Mouse (Mus musculus) gonadal fat pad, adult 2 months (tissue): Measurements from ENCODE around the gene Tbc1d2b. TPM values are rescaled to one million over a fixed set of nuclear protein-coding genes. Genes with fewer than 3 reads are reported as not detected.
A peak's percentile ranks its signal among the peaks of the same experiment; 100 is the strongest.

Experiments used
- DNase-seq: peaks from one replicate; pipeline ENCODE4 v3.0.0-alpha.2; 2012; ENCODE audit warnings: low read depth
- polyA plus RNA-seq: library from polyadenylated mRNA; depleted of rRNA; stranded (reverse); fragments of >200 nt; gene quantifications from 2 replicates; pipeline ENCODE4 v1.2.3, GENCODE M21; 2012

Tbc1d2b gene
- polyA plus RNA-seq, 1 experiment, result 27.9 TPM

DNA sequence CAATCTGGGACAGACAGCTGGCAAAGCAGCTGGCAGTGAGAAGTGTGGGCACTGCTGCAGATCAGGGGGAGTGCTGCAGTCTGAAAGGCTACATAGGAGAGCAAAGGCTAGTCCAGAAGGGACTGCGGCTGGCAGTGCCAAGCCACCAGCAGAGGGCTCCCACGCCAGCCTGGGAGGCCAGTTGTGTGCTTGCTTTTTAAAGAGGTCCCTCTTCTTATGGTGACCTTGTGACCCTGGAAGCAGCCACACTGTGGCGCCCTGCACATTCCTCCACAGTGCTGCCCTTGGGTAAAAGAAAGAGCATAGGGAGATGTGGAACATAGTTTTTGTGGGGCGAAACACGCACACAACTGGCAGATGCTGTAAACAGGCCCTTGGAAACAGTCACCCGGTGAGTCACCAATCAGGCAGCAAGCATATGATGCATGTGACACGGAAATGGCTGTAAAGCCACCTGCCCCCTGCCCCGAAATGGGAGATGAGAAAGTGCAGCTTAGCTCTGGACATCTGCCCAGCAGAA lies 66.1 kb downstream of the Tbc1d2b start:
- DNase-seq, result no peak

DNA sequence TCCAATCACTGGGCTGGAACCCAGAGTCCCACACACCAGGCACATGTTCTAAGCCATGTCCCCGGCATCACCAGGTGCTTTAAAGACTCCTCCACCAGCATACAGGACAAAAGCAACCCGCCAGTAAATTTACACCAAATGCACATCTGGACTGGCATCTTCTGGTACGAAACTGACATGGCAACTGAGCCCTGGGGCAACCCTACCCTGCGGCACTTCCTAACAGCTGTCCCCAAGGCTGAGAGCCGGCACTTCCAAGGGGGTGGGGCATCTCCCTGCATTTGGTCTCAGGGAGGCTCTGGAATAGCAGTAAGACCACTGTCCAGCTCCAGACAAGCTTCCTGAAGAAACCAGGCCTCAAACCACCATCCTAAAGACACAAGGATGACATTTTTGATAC lies 67.4 kb downstream of the Tbc1d2b start:
- no peak for DNase-seq

DNA sequence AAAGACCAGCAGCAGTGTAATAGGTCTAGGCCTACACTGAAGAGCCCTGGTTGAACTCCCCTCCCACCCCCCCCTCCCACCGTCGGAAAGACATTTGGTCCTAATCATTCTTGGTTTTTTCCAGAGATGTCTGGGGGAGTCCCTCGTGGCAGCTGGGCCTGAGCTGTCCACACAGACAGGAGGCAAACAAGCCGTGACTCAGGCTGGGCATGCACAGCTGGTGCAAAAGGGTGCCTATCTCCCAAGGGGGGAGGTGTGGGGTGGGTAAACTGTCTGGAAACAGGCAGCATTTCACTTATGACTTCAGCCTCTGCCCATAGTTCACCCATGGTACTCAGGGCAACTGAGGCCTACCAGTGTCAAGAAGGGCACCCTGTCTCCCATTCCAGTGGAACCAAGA lies 69.1 kb downstream of the Tbc1d2b start:
- DNase-seq, result no peak

DNA sequence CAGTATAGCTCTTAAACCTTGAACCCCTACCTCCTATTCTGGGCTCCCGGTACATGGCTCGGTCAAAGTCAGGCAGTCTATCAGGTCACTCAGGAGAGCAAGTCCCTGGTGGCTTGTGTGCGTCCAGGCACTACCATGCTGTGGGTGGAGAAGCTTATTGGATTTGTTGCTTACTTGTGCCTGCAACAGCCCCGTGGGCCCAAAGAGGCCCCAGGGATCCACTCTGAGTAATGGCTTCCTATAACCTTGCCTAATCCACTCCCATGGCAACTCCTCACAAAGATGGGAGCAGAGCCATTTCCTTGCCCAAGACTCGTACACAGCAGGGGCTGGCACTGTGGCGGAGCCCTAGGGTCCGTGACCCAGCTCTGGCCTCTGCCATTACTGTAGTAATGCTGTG lies 69.5 kb downstream of the Tbc1d2b start:
- peak; percentile 24 for DNase-seq

DNA sequence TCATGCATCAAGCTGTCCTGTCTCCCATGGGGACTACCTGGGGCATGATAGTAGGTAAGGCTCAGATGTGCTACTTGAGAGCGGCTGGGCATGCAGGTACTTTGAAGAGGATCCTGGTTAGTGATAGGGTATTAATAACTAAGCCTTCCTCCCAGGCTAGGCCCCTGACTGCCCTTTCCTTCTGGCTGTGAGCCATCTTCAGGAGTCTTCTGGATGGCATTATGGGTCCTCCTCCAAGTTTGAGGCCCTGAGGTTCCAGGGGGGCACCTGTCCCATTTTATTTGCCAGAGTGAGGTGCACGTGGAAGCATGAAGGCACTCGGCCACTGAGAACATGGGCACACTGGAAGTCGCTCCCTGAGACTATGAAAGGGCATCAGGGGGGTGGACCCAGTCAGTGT lies 70.1 kb downstream of the Tbc1d2b start:
- DNase-seq, result no peak

DNA sequence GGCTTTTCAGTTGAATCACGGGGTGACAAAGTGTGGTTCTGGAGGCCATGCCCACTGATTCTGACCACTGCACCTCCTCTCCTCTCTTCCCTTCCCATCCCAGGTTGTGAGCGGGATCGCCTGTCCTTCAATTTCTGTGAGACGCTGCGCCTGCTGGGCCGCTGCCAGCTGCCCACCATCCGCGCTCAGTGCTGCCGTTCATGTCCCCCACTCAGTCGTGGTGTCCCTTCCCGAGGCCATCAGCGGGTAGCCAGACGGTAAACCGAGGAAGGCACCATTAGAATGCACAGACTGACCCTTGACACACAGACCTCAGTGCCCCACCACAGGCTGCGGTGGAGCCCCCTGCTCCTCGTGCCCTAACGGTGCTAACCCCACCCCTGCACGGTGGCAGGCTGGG lies 71.0 kb downstream of the Tbc1d2b start:
- DNase-seq, result no peak

DNA sequence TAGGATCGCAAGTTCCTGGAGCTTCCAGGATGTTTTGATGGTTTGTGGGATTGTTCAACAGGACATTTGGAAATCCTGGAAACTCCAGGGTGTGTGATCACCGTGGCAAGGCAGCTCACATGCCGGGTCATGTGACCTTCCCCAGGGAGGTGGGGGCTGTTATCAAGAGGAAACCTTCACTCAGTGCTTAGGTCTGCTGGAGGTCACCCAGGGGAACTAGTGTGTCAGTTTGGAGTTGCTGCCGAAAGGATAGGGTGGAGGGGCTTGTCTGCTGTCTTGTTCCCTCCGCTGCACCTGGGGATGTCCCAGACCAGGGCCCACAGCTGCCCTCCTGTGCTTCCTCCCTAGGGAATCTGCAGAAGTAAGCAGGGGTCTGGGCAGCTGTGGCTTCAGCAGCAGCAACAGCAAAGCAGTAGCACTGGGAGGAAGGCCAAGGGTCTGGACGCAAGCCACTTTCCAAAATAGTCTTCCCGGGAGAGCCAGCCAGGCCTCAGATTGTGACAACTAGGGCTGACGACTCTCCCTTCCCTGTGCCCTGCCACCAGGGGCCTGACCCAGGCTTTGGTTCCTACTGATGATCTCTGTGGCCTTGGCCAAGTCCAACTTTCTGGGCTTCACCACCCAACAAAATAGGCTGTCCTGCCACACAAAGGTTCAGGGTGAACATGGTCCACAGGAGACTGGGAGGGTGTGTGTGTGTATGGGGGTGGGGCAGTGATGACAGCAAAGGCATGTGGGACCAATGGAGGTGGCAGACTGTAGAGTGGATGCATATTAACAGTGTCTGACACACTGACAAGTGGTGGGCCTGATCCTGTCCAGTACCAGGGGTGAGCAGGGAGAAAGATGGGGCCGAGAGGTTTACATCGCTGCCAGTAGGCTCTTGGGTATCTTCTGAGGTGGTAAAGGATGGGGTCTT lies 71.8 kb downstream of the Tbc1d2b start:
- no peak for DNase-seq

DNA sequence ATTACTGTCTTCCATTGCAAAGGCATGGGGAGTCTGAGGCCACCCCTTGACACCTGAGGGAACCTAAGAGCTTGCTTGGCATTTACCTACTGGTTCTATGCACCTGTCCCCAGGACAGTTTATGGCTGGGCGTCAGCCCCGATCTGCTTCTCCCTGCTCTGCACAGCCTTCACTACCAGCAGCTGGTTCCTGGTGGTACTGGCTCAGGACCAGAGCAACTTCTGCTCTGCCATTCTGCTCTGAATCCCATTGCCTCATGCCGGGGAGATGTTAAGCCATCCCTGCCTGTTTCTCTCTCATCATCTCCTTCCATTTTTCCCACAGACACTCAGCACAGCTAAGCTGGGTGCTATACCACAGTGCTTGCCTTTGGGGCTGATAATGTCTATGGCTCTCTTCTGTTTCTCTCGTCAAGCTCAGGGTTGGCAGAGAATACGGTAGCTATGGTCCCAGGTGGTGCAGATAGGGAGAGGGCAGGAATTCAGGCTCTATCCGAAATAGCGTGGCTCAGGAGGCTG lies 72.7 kb downstream of the Tbc1d2b start:
- DNase-seq, result no peak

DNA sequence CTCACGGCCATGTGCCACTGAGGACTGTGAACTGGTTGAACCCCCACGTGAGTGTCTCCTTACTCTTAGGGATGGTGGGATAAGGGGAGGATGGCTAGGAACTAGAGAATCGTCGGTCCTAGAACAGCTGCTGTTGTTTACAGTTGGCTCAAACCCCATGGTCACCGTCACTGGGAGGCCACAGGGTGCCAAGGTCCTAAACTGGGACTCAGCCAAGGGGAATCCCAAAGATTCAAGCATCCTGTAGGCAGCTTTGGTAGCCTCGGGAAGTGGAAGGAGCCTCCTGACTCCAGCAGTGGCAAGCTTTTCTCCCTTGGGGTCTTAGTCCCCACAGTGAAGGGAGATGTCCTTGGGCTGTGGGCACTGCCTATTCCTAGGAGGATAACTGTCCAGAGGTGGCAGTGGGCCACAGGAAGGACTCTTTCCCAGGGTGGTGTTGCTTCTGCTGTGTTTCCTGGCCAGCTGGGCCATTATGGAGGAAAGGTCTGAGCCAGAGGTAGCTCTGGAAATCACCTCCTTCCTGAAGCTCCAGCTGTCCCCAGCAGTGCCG lies 73.4 kb downstream of the Tbc1d2b start:
- DNase-seq, result no peak

DNA sequence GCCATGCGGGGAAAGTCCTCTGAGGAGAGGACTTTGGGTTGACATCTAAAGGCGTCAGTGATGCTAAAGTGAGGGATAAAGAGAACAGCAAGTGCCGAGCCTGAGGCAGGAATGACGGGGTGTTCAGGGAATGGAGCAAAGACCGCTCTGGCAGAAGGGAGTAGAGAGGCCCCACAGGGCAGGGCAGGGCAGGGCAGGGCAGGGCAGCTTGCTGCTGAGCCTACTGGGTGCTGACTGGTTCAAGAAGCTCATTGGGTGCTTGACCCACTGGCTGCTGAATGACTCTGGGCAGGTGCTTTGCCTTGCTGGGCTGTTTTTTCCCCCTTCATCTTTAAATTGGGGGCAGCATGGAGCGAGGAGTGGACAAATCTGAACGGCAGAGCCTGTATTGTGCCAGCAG lies 74.3 kb downstream of the Tbc1d2b start:
- no peak for DNase-seq

DNA sequence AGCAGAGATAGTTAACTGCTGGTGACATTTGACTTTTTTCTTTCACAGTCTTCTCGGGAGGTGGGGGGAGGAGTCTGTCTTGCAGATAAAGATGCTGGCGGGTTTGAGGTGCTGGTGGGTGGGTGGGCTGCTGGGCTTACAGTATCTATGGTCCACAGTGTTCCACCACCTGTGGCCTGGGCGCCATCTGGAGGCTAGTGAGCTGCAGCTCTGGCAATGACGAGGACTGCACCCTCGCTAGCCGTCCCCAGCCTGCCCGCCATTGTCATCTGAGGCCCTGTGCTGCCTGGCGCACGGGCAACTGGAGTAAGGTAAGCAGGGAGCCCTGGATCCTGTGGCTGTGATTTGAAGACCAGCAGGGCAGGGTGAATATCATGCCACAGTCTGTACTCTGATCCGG lies 75.6 kb downstream of the Tbc1d2b start:
- no peak for DNase-seq

DNA sequence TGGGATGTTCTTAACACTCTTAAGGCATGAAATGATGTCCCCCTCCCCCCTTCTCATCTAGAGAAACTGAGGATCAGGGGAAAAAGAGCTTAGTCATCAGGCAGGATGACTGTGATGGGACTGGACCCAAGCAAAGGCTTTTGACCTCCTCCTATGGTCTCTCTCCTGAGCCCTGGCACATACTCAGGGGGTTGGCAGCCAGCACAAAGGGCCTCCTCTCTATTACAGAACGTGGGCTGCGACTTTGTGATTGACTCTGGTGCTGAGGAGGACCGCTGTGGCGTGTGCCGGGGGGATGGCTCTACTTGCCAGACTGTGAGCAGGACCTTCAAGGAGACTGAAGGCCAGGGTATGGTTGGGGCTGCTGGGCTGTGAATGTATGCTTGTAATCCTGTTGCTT lies 81.2 kb downstream of the Tbc1d2b start:
- DNase-seq, result no peak

DNA sequence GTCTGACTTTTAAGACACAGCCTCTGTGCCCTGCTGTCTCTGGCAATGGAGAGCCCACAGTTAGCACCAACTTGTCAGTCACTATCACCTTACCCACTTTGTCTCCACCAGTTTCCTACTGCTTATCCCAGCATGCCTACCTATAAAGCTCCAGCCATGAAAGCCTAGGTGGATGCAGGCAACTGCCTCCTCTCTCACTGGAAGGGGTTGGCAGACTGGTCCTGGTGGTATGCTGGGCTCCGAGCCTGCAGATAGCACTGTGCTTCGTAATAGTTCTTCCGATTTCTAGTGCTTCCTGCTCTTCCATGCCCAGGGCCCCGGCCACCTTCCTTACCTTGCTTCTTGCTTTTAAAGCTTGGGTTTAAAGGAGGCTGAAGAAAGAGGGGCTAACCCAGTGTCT lies 81.7 kb downstream of the Tbc1d2b start:
- DNase-seq, result no peak

DNA sequence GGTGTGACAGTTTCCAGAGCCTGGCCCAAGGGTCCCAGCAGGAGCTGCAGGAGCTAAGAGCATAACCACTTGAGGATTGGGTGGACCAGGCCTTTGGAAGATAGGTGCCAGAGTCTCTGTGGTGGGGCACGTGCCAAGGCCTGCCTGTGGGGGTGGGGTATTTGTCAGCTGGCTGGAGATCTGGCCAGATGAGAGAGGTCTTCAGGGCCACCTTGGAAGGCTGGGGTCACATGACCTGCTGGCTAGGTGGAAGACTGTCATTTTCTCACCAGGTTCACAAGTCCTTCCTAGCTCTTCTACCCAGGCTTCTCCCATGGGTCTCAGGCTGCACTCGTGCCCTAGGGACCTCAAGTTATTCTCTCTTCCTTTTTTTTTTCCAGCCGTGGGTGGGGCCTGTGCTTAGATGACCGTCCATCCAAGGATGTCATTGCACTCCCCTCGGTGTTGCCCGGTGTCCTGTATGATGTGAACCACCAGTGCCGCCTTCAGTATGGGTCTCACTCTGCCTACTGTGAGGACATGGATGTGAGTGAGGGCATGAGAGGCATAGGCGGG lies 85.2 kb downstream of the Tbc1d2b start:
- no peak for DNase-seq

DNA sequence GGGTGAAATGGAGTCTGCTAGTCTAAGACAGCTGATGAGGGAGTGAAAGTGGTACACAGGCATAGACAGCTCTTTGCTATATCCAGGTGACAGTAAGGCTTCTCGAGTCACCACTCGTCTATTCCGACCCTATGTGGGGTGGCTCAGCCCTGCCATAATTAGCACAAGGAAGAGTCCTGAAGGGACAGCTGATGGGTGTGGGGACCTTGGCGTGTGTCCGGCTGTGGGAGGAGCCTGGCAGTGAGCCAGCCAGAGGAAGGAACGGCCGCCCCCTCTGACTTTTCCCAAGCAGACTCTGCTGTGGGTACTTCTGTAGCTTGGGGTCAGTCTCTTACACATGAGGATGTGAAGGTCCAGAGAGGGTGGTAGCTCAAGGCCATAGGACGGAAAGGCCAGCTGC lies 86.5 kb downstream of the Tbc1d2b start:
- DNase-seq, result no peak

DNA sequence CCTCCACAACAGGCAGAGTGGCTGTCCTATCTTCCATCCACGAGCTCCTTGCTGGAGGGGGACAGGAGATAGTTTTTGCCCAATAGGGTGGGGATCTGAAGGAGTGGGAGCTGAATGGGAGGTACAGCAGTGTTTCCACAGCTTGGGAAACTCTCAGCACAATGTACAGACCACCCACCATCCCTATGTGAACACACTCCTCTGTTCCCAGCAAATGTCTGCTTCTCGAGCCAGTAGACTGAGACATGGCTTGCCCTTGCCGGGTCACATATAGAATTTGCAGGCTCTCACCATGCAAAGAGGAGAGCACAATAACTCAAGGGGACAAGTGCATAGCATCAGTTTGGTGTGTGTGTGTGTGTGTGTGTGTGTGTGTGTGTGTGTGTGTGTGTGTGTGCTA lies 87.1 kb downstream of the Tbc1d2b start:
- DNase-seq, result no peak

DNA sequence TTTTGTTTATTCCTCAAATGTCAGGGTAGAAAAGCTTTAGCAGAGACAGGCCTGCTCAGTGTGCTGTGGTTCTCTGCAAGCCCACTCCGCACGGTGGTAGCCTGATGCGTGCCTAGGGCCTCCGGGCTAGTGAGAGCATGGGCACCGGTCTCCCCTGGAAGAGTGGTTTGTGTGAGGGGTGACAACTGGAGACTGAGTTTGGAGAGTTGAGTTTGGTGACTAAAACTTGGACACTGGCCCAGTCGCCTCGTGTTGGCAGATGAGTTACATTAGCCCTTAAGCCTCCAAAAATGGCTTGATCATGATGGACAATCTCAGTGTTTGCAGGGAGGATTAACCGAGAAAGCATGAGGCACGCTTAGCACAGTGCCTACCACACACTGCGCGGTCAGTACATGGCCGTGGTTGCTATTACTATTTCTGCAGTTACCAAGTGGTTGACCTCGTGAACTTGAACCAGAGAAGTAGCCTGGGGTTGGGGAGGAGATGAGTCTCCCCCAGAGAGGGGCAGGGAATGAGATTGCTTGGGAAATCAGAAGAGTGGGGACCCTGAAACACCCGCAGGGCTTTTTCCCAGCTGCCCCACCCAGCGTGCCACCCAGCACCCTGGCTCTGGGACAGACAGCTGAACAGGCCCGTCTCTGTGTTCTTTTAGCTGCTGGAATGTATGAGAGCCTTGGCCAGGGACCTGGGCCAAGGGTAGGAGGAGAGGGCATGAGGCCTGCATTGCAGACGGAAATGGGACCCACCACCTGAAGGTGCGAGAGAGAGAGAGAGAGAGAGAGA lies 87.8 kb downstream of the Tbc1d2b start:
- DNase-seq, result no peak

DNA sequence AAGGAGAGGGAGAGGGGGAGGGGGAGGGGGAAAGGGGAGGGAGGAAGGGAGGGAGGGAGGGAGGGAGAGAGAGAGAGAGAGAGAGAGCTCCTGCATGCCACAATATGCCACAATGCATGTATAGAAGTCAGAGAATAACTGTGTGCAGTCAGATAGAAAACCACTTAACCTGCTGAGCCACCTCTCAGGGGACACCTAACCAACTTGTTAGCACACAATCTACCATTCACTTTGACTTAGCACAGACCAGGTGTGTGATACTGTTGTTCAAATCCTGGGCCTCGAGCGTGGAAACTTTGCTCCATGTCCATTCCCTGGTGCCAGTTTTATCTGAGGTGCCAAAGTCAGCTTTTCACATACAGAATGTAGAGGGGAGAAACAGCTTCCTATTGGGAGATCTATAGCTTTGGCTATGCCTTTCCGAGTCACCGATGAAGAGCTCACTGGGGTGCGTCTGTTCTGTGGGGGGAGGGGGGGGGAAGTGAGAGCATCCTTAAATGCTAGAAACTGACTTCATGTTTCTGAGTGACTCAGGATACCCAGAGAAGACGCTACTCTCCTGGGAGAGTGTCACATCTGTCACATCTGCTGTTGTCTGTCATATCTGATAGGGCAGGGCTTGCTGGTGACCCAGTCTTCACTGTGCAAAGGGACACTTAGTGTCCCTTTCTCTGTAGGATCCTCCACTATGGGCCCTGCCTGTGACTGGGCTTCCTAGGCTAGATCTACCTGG lies 88.8 kb downstream of the Tbc1d2b start:
- no peak for DNase-seq

DNA sequence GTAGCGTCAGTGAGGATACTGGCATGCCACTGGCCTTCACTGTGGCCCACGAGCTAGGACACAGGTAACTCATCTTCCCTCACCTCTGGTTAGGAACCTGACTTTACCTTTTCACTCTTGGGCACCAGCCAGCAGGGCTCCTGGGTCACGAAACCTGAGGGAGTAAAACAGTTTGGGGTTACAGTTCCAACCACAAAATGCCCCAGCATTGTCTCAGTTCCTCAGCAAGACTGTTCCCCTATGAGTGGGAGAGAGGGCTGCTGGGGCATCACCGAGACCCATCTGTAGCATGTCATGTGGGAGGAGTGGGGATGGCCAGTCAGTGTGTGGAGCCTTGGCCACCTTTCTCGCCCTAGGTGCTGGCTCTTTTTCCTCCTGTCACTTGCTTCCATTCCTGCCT lies 91.2 kb downstream of the Tbc1d2b start:
- no peak for DNase-seq

DNA sequence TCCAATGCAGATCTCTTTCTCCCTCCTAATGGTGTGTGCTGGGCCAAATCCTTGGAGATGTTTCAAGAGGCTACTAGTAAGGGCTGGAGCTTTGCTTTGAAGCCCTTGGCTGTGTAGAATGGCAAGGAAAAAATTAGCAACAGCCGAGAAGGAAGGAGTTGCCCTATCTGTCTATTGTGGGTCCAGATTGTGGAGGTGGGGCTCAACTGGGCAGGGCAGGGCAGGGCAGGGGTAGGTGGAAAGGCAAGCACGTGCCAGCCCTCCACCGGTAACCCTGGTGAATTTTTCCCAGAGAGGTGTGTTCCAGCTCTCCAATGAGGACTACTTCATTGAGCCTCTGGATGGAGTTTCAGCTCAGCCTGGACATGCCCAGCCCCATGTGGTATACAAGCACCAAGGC lies 97.3 kb downstream of the Tbc1d2b start:
- no peak for DNase-seq
